Mouse (Mus musculus): ENCODE measurements around the gene Cpeb4.

Gene Cpeb4

DNA sequence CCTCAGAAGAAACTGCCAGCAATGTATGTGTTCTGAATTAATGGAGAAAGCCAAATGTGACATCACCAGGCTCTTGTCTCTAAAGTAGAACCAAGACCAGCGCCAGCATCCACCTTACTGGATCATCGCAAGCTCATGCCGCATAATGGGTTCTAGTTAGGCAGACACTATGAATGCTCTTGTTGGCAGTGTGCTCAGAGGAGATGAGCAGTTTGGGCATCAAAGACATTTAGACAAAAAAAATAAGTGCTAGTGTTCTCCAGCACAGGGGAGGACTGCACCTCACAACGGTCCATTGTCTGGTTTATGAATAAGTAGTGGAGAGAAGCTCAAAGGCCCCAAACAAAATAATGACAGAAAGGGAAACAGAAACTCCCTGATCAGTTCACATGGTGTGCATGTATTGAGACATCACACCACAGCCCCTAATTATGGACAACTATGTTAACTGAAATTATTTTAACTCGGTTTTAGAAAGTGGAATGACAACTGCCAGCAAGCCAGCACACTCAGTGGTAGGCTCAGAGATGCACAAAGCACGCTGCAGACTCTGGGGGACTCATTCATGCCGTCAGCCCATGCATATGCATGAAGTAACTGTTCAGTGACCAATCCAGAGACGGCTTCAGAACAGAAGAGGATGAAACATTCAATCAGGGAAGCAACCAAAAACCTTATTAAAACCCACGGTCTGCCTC, 25.1 kb upstream of the Cpeb4 start:
- no peak for DNase-seq (ENCODE audit: low read depth in 2 of 2, low spot score in 2 of 2)

DNA sequence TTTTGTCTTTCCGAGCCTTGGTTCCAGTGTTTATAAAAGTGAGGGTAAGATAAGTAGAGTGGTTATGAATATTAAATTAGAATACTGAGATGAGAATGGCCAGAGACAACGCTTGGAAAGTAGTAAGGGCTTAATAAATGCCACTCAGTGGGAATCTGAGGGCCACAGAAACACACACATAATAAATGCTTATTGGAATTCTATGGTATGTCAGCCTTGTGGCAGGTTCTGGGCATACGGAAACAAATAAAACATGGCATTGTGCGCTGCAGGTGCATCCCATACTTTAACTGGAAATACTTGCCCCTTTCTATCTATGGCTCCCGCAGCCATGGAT, 24.6 kb upstream of the Cpeb4 start:
- DNase-seq (ENCODE audit: low read depth in 2 of 2, low spot score in 2 of 2) = no peak

DNA sequence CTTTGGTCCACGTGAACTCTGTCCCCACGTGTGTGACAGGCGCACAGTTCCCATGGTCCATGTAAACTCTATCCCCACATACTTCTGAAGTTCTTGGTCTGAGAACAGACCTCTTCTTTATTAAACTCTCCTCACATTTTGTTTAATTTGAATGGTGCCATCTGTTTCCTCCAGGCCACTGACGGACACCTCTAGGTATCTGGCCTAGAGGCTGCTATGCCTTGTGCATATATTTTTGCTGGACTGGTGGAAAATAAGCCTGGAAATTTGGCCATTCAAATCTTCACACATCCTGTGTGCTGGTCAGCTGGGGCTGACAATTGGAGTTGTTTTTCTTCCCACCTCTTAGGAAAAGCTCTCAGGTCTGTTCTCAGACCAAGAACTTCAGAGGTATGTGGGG, 23.3 kb upstream of the Cpeb4 start:
- no peak for DNase-seq (ENCODE audit: low read depth in 2 of 2, low spot score in 2 of 2)

DNA sequence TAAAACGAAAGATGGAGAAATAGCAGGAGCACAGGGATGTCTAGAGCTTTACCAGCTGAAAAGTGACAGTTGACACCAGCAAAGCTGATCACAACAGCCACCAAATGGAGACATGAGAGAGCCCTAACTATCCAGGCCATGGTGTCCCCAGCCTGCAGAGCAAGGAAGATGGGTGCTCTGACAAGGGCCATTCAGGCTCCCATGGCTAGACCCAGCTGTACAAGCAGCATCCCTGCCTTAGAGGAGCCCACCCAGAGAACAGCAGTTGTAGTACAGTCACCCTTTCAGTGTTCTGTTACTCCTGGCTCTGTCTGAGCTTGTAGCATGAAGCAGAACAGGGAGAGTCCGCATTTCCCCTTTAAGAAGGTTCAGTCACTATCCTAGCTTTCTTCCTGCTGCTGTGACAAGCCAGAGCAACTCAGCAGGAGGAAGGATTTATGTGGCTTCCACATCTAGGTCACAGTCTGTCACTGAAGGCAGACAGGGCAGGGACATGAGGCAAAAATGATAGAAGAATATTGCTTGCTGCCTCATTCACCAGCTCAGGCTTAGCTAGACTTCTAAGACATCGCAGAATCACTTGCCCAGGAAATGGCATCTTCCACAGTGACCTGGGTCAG, 21.7 kb upstream of the Cpeb4 start:
- no peak for DNase-seq (ENCODE audit: low read depth in 2 of 2, low spot score in 2 of 2)

DNA sequence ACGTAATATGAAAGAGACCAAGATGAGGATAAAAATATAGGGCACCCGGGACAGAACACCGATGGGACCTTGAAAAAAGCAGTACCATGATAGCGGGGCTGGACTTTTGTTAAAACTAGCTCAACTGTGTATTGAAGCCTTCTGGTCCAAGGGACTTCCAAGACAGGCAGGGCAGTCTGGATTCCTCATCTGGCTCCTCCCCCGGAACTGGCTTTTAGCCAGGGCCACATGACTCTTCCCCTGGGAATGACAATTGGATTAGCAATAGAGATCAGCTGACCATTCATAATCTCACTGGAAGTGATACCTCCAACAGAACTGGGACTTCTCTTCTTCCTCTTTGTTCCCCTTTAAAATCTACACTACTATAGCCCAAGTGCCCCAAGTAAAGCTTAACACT, 21.0 kb upstream of the Cpeb4 start:
- DNase-seq (ENCODE audit: low read depth in 2 of 2, low spot score in 2 of 2) = no peak

DNA sequence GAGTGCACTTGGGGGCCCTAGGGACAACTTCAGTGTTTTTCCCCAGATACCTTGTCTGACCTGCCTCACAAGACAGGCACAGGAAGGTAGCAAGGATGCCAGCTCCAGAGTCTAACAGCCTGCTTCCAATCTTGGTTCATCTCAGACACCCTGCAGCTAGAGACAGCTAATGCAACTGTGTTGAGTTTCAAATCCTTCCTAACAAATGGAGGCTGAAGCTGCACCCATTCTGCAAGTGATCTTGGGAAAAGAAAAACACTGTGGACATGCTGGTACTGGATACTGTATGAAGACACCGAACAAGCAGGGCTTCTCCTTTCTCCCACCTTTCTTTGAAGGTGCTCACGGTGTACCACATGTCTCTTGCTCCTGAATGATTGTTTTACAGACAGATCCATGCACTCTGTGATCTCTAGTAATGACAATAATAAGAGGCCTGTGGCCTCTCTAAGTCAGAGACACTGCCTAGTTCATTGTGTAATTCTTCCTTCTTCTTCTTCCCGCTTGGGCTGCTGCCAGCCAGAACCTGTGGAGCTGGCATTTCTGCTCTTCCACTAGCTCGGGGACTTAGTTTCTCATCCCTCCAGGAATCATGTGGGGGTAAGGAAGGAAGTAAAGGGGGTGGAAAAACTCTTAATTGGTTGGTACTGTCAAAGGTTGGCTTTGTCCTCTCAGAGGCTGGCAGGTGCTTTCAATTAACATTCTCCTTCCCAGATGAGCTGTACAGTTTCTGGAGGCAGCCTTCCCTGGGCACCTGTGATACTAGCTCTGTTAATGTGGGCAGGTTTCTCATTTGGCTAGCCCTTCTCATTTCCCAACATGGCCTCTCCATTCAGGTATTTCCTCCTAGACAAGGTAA, 20.1 kb upstream of the Cpeb4 start:
- no peak for DNase-seq (ENCODE audit: low read depth in 2 of 2, low spot score in 2 of 2)

DNA sequence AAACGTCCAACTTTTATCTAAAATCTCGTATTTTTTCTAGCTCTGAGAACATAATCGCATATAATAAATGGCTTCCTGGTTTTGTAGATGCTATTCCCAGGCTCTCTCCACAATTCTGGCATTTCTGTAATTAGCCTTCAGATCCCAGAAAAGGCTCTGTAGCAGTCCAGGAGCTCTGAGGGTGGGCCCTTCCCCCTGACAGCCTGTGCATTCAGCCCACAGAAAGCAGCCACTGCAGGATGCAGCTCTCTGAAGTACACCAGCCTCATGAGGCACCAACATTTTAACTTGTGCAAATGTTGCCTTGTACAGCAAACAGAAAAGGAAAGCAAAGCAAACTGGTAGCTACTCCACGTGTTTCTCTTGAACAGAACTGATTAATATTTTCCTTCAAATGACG, 17.1 kb upstream of the Cpeb4 start:
- no peak for DNase-seq (ENCODE audit: low read depth in 2 of 2, low spot score in 2 of 2)

DNA sequence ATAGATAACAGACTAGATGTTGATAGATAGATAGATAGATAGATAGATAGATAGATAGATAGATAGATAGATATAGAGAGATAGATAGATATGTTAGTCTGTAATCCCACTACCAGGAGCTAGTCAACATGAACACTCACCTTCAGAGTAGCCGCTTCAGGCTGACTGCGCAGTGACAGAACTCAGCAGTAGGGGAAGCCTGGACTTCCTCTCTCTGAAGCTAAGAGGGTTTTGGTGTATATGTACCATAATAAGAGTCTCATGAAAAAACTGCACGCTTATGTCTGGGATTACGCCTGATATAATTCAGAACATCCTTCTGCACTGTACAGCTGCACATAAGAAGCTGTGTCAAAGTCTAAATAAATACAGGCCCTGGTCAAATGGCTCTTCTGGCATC, 14.5 kb upstream of the Cpeb4 start:
- DNase-seq (ENCODE audit: low read depth in 2 of 2, low spot score in 2 of 2) = no peak

DNA sequence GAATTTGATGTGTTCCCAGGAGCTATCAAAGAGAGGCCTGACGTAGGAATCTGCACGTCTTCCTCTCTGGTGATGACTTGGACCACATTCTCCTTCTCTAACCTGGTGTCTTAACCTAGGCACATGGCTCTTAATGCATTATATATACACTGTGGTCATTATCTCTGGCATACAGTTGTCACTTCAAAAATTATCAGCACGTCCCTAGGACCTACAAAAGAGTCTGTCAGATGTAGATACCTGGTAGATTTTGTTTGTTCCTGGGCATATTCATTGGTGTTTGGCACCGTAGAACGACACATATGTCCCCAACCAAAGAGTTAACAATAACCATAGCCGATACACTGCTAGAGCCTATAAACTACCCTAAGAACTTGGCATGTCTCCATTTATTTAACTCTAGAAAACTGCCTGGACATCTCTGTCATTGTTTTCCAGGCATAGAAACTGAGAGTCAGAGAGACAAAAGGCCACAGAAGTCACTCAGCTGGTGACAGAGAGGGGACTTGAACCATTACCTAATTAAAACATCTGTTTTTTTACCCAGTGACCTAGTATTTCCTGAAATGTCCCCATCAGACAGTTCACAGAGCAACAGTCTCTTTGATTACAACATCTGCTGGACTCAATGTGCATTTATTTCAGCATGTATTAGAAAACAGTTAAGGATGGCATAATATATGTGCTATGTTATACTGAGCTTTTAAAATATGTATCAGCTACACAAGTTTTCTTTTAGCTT, 10.7 kb upstream of the Cpeb4 start:
- no peak for DNase-seq (ENCODE audit: low read depth in 2 of 2, low spot score in 2 of 2)

DNA sequence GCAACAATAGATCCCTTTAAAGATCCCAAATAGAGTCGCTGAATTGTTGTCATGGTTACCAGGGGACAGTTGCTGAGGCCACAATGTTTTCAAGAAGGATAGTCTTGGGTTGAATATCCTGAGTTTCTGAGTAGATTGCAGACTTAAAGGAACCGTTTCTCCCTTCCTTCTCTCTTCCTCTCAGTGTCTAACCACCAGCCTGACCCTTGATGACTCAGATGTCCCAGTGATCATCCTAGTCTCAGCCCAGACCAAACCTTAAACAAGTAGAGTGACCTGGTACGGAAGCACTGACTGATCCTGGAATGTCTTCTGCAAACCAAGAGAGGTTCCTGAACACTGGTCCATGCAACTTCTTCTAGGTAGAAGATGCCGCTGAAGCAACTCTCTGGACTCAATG, 4.0 kb upstream of the Cpeb4 start:
- DNase-seq (ENCODE audit: low read depth in 2 of 2, low spot score in 2 of 2) = no peak

DNA sequence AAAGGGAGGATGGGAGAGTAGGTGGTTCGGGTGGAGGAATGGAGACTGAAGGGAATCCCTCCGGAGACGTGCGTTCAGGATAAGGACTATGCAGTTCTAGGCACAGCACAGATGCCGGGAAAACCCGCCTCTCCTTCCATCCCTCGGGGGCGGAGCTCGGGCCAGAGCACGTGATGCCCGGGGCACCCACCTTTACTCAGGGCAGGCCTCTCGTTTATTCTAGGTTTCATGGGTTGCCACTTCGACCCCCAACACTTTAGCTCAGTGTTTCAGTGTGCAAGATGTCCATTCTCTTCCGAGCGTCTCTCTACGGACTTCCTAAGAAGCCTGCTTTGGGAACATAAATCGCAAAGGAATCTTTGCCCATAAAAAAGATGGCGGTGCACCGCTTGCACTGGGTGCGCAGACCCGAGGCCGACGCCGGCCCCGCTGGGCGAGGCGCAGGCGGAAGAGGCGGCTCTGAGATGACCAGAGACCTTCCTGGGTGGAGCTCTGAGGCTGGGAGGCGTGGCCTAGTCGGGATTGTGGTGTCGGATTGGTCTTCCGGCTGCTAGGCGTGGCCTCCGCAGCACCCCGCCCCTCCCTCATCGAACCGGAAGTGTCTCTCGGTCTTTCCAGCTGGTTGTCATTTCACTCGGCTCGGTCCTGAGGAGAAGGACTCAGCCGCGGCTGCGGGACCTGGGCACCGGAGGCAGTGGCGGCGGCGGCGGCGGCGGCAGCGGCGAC, 1.6 kb upstream of the Cpeb4 start:
- peak; percentile 97 to 98 for DNase-seq (ENCODE audit: low read depth in 2 of 2, low spot score in 2 of 2)

DNA sequence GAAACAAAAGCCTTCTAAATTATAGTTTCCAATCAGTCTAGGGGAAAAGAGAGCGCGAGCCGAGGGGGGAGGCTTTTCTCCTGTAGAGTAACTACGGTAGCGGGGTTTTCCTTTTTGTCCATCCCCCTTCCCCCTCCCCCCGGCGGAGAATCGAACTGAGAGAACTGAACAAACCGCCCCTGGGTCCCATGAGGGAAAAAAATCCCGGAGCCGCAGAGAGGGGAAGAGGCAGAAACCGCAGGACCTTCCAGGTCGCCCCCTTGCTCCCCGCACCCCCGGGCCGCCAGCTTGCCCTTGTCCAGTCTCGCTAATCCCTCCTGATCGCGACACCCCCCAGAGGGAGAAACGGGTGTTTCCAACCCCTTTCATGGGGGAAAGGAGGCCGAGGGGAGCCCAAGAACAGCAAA, 873 bp upstream of the Cpeb4 start:
- DNase-seq (ENCODE audit: low read depth in 2 of 2, low spot score in 2 of 2) = peak; percentile 11 to 12

DNA sequence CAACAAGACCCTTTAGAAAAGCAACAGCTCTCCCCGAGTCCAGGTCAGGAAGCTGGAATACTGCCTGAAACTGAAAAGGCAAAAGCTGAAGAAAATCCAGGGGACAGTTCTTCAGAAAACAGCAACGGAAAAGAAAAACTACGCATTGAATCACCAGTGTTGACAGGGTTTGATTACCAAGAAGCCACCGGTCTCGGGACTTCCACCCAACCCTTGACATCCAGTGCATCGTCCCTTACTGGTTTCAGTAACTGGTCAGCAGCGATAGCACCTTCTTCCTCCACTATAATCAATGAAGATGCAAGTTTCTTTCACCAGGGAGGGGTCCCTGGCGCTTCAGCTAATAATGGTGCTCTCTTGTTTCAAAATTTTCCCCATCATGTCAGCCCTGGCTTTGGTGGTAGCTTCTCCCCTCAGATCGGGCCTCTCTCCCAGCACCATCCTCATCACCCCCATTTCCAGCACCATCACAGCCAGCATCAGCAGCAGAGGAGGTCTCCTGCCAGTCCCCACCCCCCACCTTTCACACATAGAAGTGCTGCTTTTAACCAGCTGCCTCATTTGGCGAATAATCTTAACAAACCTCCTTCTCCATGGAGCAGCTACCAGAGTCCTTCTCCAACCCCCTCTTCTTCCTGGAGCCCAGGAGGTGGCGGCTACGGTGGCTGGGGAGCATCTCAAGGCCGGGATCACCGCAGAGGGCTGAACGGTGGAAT, 693 bp downstream of the Cpeb4 start:
- DNase-seq (ENCODE audit: low read depth in 2 of 2, low spot score in 2 of 2) = no peak

DNA sequence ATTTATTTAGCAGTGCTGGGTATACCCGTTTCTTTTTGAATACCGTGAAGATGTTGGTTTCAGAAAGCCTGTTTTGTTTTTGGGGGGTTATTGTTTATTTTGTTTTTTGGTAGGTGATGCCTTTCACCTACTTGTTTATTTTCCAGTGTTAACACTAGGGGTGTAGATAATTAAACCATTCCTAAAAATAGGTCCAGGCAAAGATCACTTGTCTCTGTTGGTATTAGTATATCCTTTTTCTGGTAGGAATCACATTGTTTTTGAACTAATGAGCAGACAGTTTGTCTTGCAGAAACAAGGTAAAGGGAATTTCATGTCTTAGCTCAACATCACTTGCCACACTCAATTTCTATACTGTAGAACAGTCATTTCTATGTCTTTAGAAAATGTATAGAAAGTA, 2.1 kb downstream of the Cpeb4 start:
- DNase-seq (ENCODE audit: low read depth in 2 of 2, low spot score in 2 of 2) = no peak

DNA sequence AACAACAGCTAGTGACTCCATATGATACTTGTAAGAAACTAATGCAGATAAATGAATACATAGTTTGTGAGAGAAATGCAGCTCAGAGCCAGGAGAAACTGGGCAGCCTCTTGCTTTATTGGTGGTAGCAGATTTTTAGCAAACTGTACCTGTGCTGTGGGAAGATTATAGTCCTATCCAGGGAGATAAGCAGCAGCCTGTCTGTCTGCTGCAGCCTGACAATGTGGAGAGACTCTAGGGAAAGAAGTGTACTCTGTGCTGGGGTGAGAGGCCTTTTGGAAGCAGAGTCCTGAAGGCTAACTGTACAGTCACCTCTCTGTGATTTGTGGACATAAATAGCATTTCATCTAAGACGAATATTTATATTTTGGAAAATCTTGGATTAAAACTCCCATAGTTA, 11.7 kb downstream of the Cpeb4 start:
- no peak for DNase-seq (ENCODE audit: low read depth in 2 of 2, low spot score in 2 of 2)

DNA sequence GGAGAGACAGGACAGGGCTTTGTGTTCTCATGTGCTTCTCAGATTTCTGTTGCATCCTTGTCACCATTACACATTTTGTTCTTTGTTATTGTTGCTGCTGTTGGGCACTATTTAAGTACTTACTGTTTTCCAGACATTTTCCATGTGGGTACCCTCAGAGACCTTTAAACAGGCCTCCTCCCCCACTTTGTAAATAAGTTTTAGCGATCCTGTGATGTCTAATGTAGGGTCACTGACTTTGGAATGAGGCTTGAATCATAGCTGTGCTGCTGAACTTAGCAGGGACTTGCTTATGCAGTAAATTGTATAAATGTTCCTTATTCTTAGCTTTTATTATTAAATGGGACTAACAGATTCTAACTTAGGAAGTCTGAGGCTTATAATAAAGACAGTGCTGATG, 13.8 kb downstream of the Cpeb4 start:
- DNase-seq (ENCODE audit: low read depth in 2 of 2, low spot score in 2 of 2) = no peak

DNA sequence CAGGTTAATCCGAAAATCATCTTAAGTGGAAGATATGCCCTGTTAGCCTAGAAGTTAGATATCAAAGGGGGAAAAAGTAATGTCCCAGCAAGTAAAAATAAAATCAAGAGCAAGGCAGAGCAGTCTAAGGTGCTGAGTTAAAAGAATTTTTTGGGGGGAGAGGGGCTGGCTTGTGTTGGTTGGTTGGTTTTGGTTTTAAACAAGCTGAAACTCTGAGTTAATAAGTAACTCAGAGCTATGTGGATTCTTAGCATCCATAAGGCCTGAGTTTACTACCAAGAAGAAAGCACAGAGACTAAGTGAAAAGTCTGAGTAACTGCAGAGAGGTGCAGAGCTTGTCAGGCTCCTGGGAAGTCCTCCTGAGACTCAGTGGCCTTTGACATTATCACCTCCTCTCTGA, 16.2 kb downstream of the Cpeb4 start:
- DNase-seq (ENCODE audit: low read depth in 2 of 2, low spot score in 2 of 2) = no peak

DNA sequence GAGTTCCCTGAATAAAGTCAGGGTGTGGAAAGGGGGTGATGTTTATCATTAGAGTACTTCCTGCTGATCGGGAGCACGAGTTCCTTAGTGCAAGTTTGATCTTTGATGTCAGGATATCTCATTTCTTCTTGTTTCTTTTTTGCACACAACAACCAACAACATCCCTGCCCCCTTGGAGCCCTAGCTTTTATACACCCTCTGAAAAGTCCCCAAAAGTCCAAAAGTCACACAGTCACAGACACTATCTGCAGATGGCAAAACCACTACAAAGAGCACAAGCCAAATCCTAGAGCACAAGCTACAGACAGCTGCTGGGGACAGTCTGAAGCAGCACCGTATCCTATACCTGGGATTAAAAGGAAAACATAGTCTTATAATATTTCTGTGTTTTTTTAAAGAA, 20.1 kb downstream of the Cpeb4 start:
- DNase-seq (ENCODE audit: low read depth in 2 of 2, low spot score in 2 of 2) = peak in 1 of 2 experiments; percentile 6

DNA sequence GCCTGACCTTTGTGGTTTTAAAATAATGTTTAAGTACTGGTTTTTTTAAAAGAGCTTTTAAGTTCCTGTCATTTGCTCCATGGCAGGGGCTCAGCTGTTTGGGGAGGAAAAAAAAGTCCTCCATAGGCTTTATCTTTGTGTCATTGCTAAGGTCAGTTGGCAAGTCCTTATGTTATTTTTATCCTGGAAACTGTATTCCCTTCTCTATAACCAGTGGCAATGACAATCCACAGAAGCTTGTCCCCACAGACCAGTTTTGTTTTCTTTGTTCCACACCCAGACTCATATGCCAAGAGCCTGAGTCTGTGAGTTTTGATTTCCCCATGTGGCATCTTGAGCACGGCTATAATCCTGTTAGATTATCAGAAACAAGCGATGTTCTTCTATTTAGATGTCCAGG, 21.6 kb downstream of the Cpeb4 start:
- no peak for DNase-seq (ENCODE audit: low read depth in 2 of 2, low spot score in 2 of 2)

DNA sequence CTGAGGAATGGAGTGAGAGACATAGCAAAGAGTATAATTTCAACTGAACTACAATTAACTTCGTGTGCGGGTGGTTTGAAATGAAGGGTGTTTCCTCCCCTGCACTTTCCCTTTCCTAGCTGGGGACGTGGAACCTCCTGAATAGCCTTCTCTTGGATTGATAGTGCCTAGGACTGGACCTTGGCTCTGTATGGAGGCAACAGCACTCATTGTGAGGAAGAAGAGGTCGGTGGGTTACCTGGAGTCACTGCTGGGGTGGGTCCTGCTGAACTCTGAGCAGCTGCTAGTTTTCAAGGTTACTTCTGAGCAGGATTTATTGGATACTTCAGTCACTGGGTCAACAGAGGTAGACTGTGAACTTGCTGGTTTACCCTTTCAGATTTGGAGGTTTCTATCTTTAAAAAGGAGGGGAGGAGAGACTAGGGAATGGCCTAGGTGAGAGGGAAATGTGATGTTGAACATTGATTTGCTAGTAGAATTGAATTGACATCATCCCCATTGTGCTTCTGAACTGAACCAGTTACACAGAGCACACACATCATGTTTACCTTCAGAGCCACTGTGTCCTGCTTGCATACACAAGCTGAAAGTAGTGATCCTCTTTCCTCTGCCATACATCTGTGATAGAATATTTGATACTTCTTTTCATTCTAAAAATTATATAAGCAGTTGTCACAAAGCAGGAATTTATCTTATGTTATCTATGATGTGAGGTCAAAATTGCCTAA, 24.2 kb downstream of the Cpeb4 start:
- no peak for DNase-seq (ENCODE audit: low read depth in 2 of 2, low spot score in 2 of 2)

All from CD8-positive naive resting alpha-beta T cell, adult 2 months (primary cell).